Mouse (Mus musculus) ES-Bruce4 (cell line): ENCODE data around the gene Kif17. TPM values are rescaled to one million over a fixed set of nuclear protein-coding genes. Genes with fewer than 3 reads are reported as not detected.

ENCODE experiments used
- H3K27ac ChIP-seq: 2 replicates; pipeline ENCODE4 v1.5.1; 2012; ENCODE audit warnings: low read length, inconsistent platforms; ENCODE audit not compliant: insufficient read depth
- H3K27me3 ChIP-seq: 2 replicates; pipeline ENCODE4 v1.6.1; 2012; ENCODE audit warnings: mild to moderate bottlenecking, low read length, inconsistent platforms; ENCODE audit not compliant: control insufficient read depth, poor library complexity, insufficient read depth, severe bottlenecking
- H3K36me3 ChIP-seq: 2 replicates; pipeline ENCODE4 v1.6.1; 2012; ENCODE audit warnings: inconsistent platforms, mild to moderate bottlenecking, low read length, moderate library complexity; ENCODE audit not compliant: control insufficient read depth, poor library complexity, insufficient read depth, severe bottlenecking
- H3K4me1 ChIP-seq: one replicate; pipeline ENCODE4 v1.8.1; 2011; ENCODE audit warnings: low read length; ENCODE audit not compliant: control insufficient read depth, insufficient read depth
- H3K4me3 ChIP-seq: 2 replicates; pipeline ENCODE4 v1.5.1; 2011; ENCODE audit warnings: low read depth, mild to moderate bottlenecking, low read length
- H3K9ac ChIP-seq: 2 replicates; pipeline ENCODE4 v1.6.1; 2012; ENCODE audit warnings: low read depth, mild to moderate bottlenecking, inconsistent platforms; ENCODE audit not compliant: poor library complexity, severe bottlenecking
- H3K9me3 ChIP-seq: replicated peaks from 2 replicates; pipeline ENCODE4 v1.6.1; 2012; ENCODE audit warnings: mild to moderate bottlenecking, low read length, inconsistent platforms; ENCODE audit not compliant: control insufficient read depth, poor library complexity, insufficient read depth, severe bottlenecking
- CTCF ChIP-seq: IDR thresholded peaks from one replicate; pipeline ENCODE4 v1.8.1; 2011; ENCODE audit warnings: low read depth, low read length
- EP300 ChIP-seq: IDR thresholded peaks from 2 replicates; pipeline ENCODE4 v1.6.1; 2011; ENCODE audit warnings: low read depth, low read length; ENCODE audit not compliant: insufficient read depth
- POLR2A ChIP-seq: IDR thresholded peaks from one replicate; pipeline ENCODE4 v1.8.1; 2011; ENCODE audit warnings: low read length; ENCODE audit not compliant: insufficient read depth
- polyA plus RNA-seq: library from polyadenylated mRNA; stranded (reverse); fragments of >200 nt; gene quantifications from 2 replicates; pipeline ENCODE4 v1.2.4, GENCODE M21; 2011; ENCODE audit warnings: low read depth; ENCODE audit not compliant: missing spikeins, insufficient read depth, insufficient read length

Gene Kif17
- polyA plus RNA-seq: 0.66 and 0.81 TPM in 2 replicates

- H3K4me3 ChIP-seq: peak within 1 kb of the TSS; percentile 82
- no peaks in the 10 kb centered on the region for H3K9me3 ChIP-seq
- no peaks in the 10 kb centered on the region for H3K36me3 ChIP-seq
- TF ChIP-seq CTCF: no peak
- TF ChIP-seq POLR2A: no peak
- no peak for TF ChIP-seq EP300
- no peak within 1 kb of the TSS for H3K27ac ChIP-seq
- peaks cover 6% of the 10 kb centered on the region for H3K4me1 ChIP-seq
- H3K9ac ChIP-seq: peak within 1 kb of the TSS; percentile 39
- H3K27me3 ChIP-seq: no peaks in the 10 kb centered on the region
These were observed at the start of gene Kif17, which contains the start of gene Sh2d5 for GRCm38 (mm10) chr4:138250088-138250960. Kif17 (plus strand) TSS chr4:138250435. Sh2d5 (plus strand) TSS chr4:138250403.

GRCm38 (mm10) chr4:138200769-138201168 is 49.5 kb upstream of the Kif17 start:
- Histone ChIP-seq H3K27ac (no peak overlapping the region), H3K9me3 (no peaks in the 10 kb centered on the region), H3K9ac (no peak overlapping the region), H3K36me3 (no peaks in the 10 kb centered on the region; the same call in none of the 2 replicates), H3K4me1 (no peaks in the 10 kb centered on the region), H3K27me3 (no peaks in the 10 kb centered on the region), H3K4me3 (no peak overlapping the region)
- TF ChIP-seq EP300: no peak
- TF ChIP-seq POLR2A: no peak
- TF ChIP-seq CTCF: no peak

- TF ChIP-seq CTCF (no peak), EP300 (no peak), POLR2A (no peak)
- no peaks in the 10 kb centered on the region for H3K4me1 ChIP-seq
- no peaks in the 10 kb centered on the region for H3K9me3 ChIP-seq
- no peak overlapping the region for H3K4me3 ChIP-seq
- H3K27ac ChIP-seq: no peak overlapping the region
- no peak overlapping the region for H3K9ac ChIP-seq
- no peaks in the 10 kb centered on the region for H3K27me3 ChIP-seq
- no peaks in the 10 kb centered on the region; the same call in none of the 2 replicates for H3K36me3 ChIP-seq
These were observed 48.5 kb upstream of the Kif17 start for GRCm38 (mm10) chr4:138201696-138202095.

GRCm38 (mm10) chr4:138210116-138210515 is 40.1 kb upstream of the Kif17 start:
- H3K27me3 ChIP-seq: no peaks in the 10 kb centered on the region

GRCm38 (mm10) chr4:138213861-138214260 is 36.4 kb upstream of the Kif17 start:
- no peak overlapping the region for H3K9ac ChIP-seq
- TF ChIP-seq CTCF (no peak), EP300 (no peak), POLR2A (no peak)

More at GRCm38 (mm10) chr4:138210116-138210515, 40.1 kb upstream of the Kif17 start:
- TF ChIP-seq POLR2A: no peak
- TF ChIP-seq CTCF: no peak
- no peak for TF ChIP-seq EP300
- Histone ChIP-seq H3K9me3 (no peaks in the 10 kb centered on the region), H3K36me3 (no peaks in the 10 kb centered on the region), H3K9ac (no peak overlapping the region), H3K27ac (no peak overlapping the region), H3K4me1 (no peaks in the 10 kb centered on the region), H3K4me3 (no peak overlapping the region)

GRCm38 (mm10) chr4:138215671-138216199 is 34.5 kb upstream of the Kif17 start:
- Histone ChIP-seq H3K4me1 (peaks cover 2% of the 10 kb centered on the region), H3K27me3 (no peaks in the 10 kb centered on the region), H3K36me3 (no peaks in the 10 kb centered on the region), H3K4me3 (peak overlapping the region; percentile 80), H3K9ac (peak overlapping the region; percentile 85), H3K27ac (peak overlapping the region; percentile 21; the same call in 1 of the 2 replicates), H3K9me3 (no peaks in the 10 kb centered on the region)
- TF ChIP-seq CTCF (no peak), POLR2A (no peak), EP300 (no peak)

More at GRCm38 (mm10) chr4:138213861-138214260, 36.4 kb upstream of the Kif17 start:
- no peaks in the 10 kb centered on the region for H3K36me3 ChIP-seq
- no peaks in the 10 kb centered on the region for H3K9me3 ChIP-seq
- no peak overlapping the region for H3K27ac ChIP-seq
- no peaks in the 10 kb centered on the region for H3K4me1 ChIP-seq
- H3K27me3 ChIP-seq: no peaks in the 10 kb centered on the region
- no peak overlapping the region for H3K4me3 ChIP-seq
